Mouse (Mus musculus): ENCODE data around the gene M6pr. TPM values are rescaled to one million over a fixed set of nuclear protein-coding genes. Genes with fewer than 3 reads are reported as not detected.
A peak's percentile ranks its signal among the peaks of the same experiment; 100 is the strongest.

The M6pr gene
- total RNA-seq (2014; rRNA removed) (47.2 and 51.5 TPM in 2 replicates), polyA plus RNA-seq (2015; fragmentation: Nextera tagmentation; extraction: Ambion mirVana) (42.1 and 44.0 TPM in 2 replicates)

DNA sequence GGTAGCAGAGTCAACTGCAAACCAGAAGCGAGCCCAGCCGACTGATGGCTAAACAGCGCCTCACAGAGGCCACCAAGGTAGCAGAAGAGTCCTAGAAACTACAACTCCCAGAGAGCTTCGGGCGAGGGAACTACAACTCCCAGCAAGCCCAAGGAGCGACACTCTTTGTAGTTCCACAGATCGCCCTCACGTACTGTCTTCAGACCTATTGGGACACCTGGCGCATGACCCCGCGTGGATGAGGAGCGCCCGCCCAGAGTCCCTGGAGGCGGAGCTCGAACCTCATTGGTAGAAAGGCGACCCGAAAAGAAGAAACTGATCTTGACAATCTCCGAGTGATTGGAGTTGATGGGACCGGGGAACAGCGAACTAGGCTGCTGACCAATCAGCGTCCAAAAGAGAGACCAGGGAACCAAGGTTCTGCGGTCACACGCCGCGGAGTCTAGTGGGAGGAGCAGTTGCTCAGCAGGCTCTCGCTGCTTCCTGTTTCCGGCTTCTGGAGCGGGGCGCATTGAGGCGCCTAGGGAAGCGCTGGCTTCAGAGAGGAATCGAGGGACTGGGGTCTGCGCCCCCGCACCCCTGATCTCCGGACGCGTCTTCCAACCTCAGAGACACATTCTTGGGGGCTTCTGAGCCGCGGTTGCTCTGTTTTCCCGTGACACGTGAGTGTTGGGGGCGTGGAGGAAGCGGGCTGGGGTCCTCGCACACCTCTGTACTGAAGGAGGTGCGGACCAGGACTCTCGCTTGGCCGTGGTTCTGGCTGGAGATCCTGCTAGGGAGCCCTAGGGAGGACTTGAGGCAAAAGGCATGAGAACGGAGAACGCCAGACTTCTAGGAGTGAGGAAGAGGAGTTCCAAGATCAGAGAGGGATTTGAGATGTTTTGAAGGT is at the start of gene M6pr:
TSS of gene M6pr (plus strand) at position 216 of the 889 bp plus-strand sequence.
- H3K27me3 ChIP-seq (ENCODE audit: insufficient read depth, low read length) = no peaks in the 10 kb centered on the region
- H3K9me3 ChIP-seq (ENCODE audit: low read length) = no peaks in the 10 kb centered on the region
- DNase-seq (ENCODE audit: low spot score) (peak; percentile 99), ATAC-seq (ENCODE audit: low FRiP score) (peak; percentile 99)
- peaks cover 11% of the 10 kb centered on the region; the same call in 1 of the 2 replicates for H3K4me1 ChIP-seq (ENCODE audit: insufficient read depth, low read length)
- under 1% methylated on average over 49 of the region's 49 CpGs for WGBS
- peak within 1 kb of the TSS; percentile 77 for H3K4me2 ChIP-seq (ENCODE audit: low read depth, low read length, poor library complexity, severe bottlenecking)
- peak within 1 kb of the TSS; percentile 74 for H3K4me3 ChIP-seq (ENCODE audit: low read depth, low read length)
- H3K36me3 ChIP-seq (ENCODE audit: insufficient read depth, low read length) = peaks cover 7% of the 10 kb centered on the region
- TF ChIP-seq CTCF (IDR thresholded peaks at IDR 0.05) = peak; percentile 94
- peak within 1 kb of the TSS; percentile 68 for H3K9ac ChIP-seq (replicated peaks; ENCODE audit: low read length, poor library complexity, severe bottlenecking)
- peak within 1 kb of the TSS; percentile 52; the same call in 1 of the 2 replicates for H3K27ac ChIP-seq (ENCODE audit: low read depth, low read length)

- DNase-seq (ENCODE audit: low spot score) (no peak), ATAC-seq (ENCODE audit: low FRiP score) (no peak)
- H3K27ac ChIP-seq (ENCODE audit: low read depth, low read length) = no peak overlapping the region
- H3K4me1 ChIP-seq (ENCODE audit: insufficient read depth, low read length) = no peaks in the 10 kb centered on the region
- H3K4me3 ChIP-seq (ENCODE audit: low read depth, low read length) = no peak overlapping the region
- no peak overlapping the region for H3K9ac ChIP-seq (replicated peaks; ENCODE audit: low read length, poor library complexity, severe bottlenecking)
- WGBS = 95% methylated on average over 8 of the region's 8 CpGs
- H3K27me3 ChIP-seq (ENCODE audit: insufficient read depth, low read length) = peaks cover 3% of the 10 kb centered on the region; the same call in 1 of the 2 replicates
- no peaks in the 10 kb centered on the region for H3K9me3 ChIP-seq (ENCODE audit: low read length)
- H3K36me3 ChIP-seq (ENCODE audit: insufficient read depth, low read length) = no peaks in the 10 kb centered on the region
- TF ChIP-seq CTCF (IDR thresholded peaks at IDR 0.05) = no peak
- no peak overlapping the region for H3K4me2 ChIP-seq (ENCODE audit: low read depth, low read length, poor library complexity, severe bottlenecking)
These were observed 46.0 kb upstream of the M6pr start for GRCm38 (mm10) chr6:122262543-122262942.

GRCm38 (mm10) chr6:122268561-122268960 is 40.0 kb upstream of the M6pr start:
- Histone ChIP-seq H3K4me3 (ENCODE audit: low read depth, low read length) (no peak overlapping the region), H3K36me3 (ENCODE audit: insufficient read depth, low read length) (no peaks in the 10 kb centered on the region), H3K4me2 (ENCODE audit: low read depth, low read length, poor library complexity, severe bottlenecking) (no peak overlapping the region), H3K27me3 (ENCODE audit: insufficient read depth, low read length) (no peaks in the 10 kb centered on the region), H3K27ac (ENCODE audit: low read depth, low read length) (no peak overlapping the region), H3K4me1 (ENCODE audit: insufficient read depth, low read length) (no peaks in the 10 kb centered on the region), H3K9ac (replicated peaks; ENCODE audit: low read length, poor library complexity, severe bottlenecking) (no peak overlapping the region), H3K9me3 (ENCODE audit: low read length) (no peaks in the 10 kb centered on the region)
- 45% methylated on average over 3 of the region's 3 CpGs for WGBS
- DNase-seq (ENCODE audit: low spot score) (peak; percentile 77), ATAC-seq (ENCODE audit: low FRiP score) (no peak)
- no peak for TF ChIP-seq CTCF (IDR thresholded peaks at IDR 0.05)

- no peak for DNase-seq (ENCODE audit: low spot score)
- 86% methylated on average over 4 of the region's 4 CpGs for WGBS
- Histone ChIP-seq H3K9ac (replicated peaks; ENCODE audit: low read length, poor library complexity, severe bottlenecking) (no peak overlapping the region), H3K9me3 (ENCODE audit: low read length) (no peaks in the 10 kb centered on the region), H3K27ac (ENCODE audit: low read depth, low read length) (no peak overlapping the region), H3K36me3 (ENCODE audit: insufficient read depth, low read length) (no peaks in the 10 kb centered on the region), H3K4me3 (ENCODE audit: low read depth, low read length) (no peak overlapping the region), H3K27me3 (ENCODE audit: insufficient read depth, low read length) (no peaks in the 10 kb centered on the region), H3K4me1 (ENCODE audit: insufficient read depth, low read length) (no peaks in the 10 kb centered on the region), H3K4me2 (ENCODE audit: low read depth, low read length, poor library complexity, severe bottlenecking) (no peak overlapping the region)
- TF ChIP-seq CTCF (IDR thresholded peaks at IDR 0.05) = no peak
- no peak for ATAC-seq (ENCODE audit: low FRiP score)
These were observed 39.4 kb upstream of the M6pr start for GRCm38 (mm10) chr6:122269170-122269569.

DNA sequence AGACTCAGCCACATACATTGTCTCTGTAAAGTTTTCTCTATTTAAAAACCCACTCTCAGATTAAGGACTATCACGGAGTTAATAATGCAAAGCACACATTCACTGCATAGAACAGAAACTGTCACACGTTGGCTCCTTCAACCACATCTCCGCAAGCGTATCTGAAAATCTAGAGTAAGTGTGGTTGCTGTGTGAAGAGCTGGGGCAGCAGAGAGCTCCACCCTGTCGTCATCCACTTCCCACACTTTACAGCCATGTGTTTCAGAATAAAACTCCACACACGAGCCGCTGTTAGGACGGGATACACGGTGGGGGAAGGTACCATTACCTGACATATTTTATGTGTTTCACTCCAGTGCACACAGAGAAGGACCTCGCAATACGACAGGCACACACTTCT is 38.4 kb upstream of the M6pr start:
- WGBS = 82% methylated on average over 11 of the region's 11 CpGs
- no peaks in the 10 kb centered on the region for H3K27me3 ChIP-seq (ENCODE audit: insufficient read depth, low read length)
- no peaks in the 10 kb centered on the region for H3K36me3 ChIP-seq (ENCODE audit: insufficient read depth, low read length)
- no peaks in the 10 kb centered on the region for H3K4me1 ChIP-seq (ENCODE audit: insufficient read depth, low read length)
- H3K27ac ChIP-seq (ENCODE audit: low read depth, low read length) = no peak overlapping the region
- no peak overlapping the region for H3K4me3 ChIP-seq (ENCODE audit: low read depth, low read length)
- TF ChIP-seq CTCF (IDR thresholded peaks at IDR 0.05) = no peak
- no peaks in the 10 kb centered on the region for H3K9me3 ChIP-seq (ENCODE audit: low read length)
- H3K9ac ChIP-seq (replicated peaks; ENCODE audit: low read length, poor library complexity, severe bottlenecking) = no peak overlapping the region
- DNase-seq (ENCODE audit: low spot score) = no peak
- H3K4me2 ChIP-seq (ENCODE audit: low read depth, low read length, poor library complexity, severe bottlenecking) = no peak overlapping the region
- ATAC-seq (ENCODE audit: low FRiP score) = no peak

DNA sequence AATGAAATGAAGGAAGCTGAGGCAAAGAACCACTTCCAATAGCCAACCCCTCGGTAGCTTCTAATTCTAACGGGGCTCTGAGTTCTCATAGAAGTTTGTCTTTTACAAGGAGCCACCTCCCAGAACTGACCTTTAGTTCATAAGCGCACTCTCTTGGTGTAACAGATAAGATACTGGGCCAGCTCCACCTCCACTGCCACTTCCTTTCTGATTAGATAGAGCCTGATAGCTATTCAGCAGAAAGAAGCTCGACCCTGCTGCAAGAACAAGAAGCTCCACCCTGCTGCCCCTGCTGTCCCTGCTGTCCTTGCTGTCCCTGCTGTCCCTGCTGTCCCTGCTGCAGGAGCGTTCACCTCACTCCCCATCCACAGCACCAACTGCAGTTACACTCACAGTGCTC is 34.0 kb upstream of the M6pr start:
- Histone ChIP-seq H3K9ac (replicated peaks; ENCODE audit: low read length, poor library complexity, severe bottlenecking) (no peak overlapping the region), H3K4me1 (ENCODE audit: insufficient read depth, low read length) (no peaks in the 10 kb centered on the region), H3K4me2 (ENCODE audit: low read depth, low read length, poor library complexity, severe bottlenecking) (no peak overlapping the region), H3K27ac (ENCODE audit: low read depth, low read length) (no peak overlapping the region), H3K4me3 (ENCODE audit: low read depth, low read length) (no peak overlapping the region), H3K36me3 (ENCODE audit: insufficient read depth, low read length) (no peaks in the 10 kb centered on the region), H3K9me3 (ENCODE audit: low read length) (no peaks in the 10 kb centered on the region), H3K27me3 (ENCODE audit: insufficient read depth, low read length) (no peaks in the 10 kb centered on the region)
- no peak for TF ChIP-seq CTCF (IDR thresholded peaks at IDR 0.05)
- no peak for ATAC-seq (ENCODE audit: low FRiP score)
- DNase-seq (ENCODE audit: low spot score) = no peak
- 66% methylated on average over 5 of the region's 5 CpGs for WGBS

All from midbrain, postnatal 0 days (tissue).